Mouse (Mus musculus) lung, adult 18-20 months (tissue): Measurements from ENCODE around the gene Trpd52l3.
"Not testable (repeated sequence)": the region's sequence is repeated elsewhere in the genome, so short reads cannot be mapped to it uniquely, and the experiment has no call there.

Experiments
- DNase-seq, 2 experiments: peaks; one replicate each; pipeline ENCODE4 v3.0.0; 2022; ENCODE audit warnings: mixed read lengths in 2 of 2

The Trpd52l3 gene

DNA sequence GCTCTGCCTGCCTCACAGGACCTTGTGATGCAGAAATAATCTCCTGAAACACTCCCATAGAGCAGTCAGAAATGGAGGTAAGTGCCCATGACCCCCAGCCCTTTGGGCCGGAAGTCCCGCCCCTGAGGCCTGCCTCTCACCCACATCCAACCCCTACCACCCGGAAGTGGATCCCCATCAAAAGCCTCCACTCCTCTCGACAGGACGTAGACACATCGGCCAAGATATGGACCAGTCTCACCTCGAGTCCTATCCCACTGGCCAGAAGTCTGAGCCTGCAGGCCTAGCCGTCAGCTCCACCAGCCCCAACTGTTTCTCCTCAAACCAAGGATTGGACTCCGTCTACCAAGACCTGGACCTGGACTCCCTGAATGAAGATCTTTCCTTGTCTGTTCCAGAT lies at the start of gene Trpd52l3:
Gene Trpd52l3, plus strand, starts transcription at position 170 of the 400 bp plus-strand sequence.
- DNase-seq: no peak

- DNase-seq: no peak
Observed at GRCm38 (mm10) chr19:29953833-29954232, 49.8 kb upstream of the Trpd52l3 start.

DNA sequence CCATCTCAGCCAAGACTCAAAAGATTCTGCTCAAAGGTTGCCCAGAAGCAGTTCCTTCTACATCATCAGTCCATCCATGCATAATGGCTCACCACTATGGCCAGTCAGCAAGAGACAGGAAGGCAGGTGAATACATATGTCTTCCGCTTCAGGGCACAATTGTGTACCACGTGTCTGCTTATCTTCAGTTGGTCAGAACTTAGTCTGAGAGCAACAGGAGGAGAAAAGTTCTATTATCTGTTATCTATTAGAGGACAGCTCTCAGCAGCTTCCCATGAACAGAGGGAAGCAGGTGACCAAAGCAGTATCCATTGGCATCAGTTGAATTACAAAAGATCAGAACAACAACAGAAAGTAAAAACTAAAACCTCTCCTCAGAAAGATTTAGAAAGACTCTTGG lies 48.1 kb upstream of the Trpd52l3 start:
- DNase-seq: no peak

- DNase-seq: no peak
Observed at GRCm38 (mm10) chr19:29960906-29961305, 42.7 kb upstream of the Trpd52l3 start.

GRCm38 (mm10) chr19:29961842-29962241 lies 41.7 kb upstream of the Trpd52l3 start:
- DNase-seq: no peak

DNA sequence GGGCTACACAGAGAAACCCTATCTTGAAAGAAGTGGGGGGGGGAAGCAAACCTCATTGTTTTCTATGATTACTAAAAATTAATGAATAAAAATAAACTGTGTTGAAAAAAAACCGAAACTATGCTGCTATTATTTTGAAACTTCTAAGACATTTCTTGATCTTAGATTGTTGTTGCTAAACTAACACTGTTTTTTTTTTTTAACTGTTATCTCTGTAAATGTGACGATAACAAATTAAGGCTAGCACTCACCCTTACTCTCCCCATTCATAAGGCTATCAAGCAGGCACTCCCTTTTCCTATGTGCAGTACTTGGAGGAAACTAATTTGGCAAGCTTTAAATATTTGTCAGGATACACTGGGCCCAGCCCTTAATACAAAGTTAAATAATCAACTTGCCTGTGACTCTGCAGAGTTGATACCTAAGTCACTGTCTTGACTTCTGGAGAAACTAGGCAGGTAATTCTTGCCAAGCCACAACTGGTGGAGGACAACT lies 39.9 kb upstream of the Trpd52l3 start:
- no peak for DNase-seq

- DNase-seq: no peak
Observed at GRCm38 (mm10) chr19:29967960-29968359, 35.6 kb upstream of the Trpd52l3 start.

DNA sequence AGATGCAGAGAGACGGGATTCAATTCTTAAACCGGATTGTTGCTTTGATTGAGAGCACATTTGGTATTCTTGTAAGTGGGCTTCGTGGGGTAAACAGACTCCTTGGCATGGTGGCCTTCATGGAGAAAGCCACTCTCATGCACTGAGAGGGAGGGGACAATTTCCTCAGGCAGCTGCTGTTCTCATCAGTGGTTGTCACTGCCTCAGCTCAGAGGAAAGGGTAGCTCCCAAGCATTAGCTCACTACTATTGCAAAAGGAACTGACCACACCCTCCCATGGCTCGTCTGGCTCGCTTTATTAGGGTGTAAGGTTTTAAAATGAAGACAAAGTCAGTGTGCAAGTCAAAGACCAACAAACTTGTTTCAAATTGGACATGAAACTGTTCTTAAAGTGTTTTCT lies 30.2 kb upstream of the Trpd52l3 start:
- peak in 1 of 2 experiments; percentile 26 for DNase-seq

- peak in 1 of 2 experiments; percentile 21 for DNase-seq
Observed at GRCm38 (mm10) chr19:29978847-29979246, 24.7 kb upstream of the Trpd52l3 start.

DNA sequence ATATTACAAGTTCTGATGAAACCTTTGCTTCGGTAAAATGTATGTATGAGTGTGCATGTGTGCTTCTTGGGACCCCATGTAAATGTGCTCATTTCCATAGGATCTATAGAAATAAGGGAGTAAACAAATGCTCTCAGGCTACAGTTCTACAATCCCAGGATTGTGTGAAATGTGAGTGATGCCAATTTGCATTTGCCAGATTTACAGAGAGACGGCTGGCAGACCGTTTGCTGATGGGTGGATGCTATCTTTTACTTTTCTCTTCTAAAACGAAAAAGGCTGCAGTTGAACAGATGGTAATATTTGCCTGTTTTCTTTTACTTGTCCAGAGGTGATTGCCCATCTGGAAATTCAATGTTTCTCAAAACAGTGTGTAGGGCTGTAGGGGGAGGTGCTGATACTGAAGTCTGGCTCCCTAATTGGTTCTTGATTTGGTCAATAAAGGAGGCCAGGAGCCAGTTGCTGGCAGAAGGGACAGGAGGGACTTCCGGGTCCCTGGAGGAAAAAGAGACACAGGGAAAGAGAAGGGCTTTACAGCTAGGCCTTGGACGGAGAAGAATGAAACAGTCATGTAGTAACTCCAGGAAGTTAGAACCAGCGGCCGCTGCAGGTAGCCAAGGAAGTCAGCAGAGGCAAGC lies 24.0 kb upstream of the Trpd52l3 start:
- DNase-seq: no peak

DNA sequence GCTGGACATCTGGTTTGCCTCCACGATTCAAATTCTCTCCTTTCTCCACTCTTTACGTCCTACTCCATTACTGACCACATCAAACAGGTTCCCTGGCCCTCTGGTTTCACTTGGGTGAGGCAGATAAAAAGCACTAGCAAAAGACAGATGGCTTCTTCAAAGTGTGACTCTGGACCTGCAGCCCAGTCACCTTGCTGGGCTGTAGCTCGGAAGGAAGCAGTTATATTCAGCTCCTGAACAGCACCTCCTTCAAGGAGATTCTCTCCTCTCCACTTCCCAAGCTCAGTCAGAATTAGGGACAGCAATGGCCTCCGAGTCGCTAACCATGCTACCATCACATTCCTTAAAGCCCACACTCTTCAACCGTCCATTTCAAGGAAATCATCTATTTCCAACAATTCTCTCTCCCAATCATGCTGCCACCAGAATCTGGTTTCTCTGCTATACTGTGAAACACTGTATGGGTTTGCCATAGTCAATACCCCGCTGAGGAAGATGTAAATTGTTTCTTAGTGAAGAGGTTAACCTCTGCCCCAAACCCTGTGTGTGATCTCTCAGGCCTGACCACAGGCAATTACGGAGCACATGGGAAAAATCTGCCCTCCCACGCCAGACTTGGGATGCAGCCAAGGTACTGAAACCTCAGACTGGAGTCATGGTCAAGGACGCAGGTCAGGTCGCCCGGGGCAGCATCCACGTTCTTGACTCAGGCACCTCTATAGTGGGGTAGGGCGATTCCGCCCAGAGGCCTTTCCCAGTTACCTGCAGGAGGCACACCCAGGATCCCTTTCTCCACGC lies 19.2 kb upstream of the Trpd52l3 start:
- peak; percentile 13 to 31 for DNase-seq

DNA sequence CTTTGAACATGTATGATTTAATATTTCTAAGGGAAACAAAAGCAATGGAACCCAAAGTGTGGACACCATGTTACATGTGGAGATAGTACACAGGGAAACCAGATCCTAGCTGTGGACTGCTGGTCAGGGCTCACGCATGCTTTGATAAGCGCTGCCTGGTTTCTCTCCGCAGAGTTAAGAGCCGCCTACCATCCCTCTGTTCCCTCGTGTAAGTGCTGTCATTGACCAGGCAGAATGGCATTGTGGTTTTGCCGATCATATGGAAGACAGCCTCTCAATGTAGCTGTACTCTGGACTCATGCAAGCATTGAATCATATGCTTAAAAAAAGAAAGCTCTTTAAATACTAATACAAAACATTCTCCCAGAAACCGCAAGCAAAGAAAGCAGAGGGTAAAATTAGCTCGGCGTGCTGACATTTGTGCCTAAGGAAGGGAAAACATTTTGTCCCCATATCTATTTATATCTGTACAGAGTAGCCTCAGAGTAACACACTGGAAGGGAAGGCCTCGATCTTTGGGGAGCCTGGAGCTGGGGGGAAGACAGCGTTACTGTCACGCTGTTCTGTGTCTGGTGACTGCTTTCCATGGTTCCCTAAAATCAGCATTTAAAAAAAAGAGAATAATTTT lies 17.0 kb upstream of the Trpd52l3 start:
- no peak for DNase-seq

DNA sequence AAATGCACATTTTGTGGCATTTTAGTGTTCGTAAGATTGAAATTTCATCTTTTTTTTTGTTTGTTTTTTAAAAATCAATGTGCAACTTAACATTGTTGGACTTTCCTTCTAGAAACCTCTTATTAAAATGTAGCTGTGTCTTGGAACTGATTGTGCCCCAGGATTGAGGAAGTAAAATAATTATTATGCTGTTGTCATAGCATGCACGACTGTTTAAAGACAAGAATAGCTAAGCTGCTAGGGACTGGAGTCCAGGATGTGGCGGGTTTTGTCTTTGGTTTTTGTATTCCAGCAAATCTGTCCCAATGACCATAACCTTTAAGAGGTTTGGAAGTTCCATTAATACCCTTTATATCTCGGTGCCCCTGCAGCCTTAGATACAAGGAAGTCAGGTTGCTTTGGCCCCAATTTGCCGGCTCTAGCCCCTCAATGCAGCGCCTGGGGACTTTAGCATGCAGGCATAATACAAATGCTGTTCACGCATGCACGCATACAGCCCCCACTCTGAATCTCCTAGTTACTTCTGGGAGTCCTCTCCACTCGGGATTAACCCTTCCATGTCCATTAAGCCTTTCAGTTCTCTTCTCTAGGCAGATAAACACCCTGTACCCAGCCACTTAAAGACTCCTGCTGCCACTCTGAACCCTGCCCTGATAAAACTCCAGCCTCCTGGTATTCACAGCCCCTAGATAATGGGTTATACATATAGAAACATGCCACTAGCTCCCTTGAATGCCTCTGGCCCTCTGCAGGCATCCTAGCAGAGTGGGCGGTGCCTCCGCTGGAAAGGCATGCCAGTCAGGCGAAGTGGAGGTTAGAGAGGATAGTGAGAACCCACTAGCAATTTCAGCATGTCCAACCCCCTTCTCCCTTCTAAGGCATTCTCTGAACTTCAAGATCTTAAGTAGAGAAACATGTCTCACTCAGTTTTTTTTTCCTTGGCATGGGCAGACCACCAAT lies 2.9 kb upstream of the Trpd52l3 start:
- no peak for DNase-seq

- no peak for DNase-seq
Observed at GRCm38 (mm10) chr19:30001550-30001949, 2.0 kb upstream of the Trpd52l3 start.

DNA sequence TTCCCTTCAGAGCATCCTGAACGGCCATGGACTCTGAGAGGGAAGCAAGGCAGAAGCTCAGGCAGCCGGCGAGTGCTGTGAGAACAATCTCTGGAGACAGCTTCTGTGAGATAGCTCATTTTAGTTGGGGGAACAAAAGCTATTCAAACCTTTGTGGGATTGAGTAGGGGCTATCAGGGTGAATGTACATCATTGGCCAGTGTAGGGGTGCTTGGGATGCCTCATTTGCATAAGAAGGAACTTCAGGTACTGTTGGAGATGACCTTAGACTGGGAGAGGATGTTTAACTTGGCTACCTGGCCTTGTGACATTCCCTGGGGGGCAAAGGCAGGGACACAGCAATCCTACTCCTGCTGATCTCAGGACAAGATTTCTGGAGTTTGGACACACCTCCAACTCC lies 2.8 kb downstream of the Trpd52l3 start:
- no peak for DNase-seq

DNA sequence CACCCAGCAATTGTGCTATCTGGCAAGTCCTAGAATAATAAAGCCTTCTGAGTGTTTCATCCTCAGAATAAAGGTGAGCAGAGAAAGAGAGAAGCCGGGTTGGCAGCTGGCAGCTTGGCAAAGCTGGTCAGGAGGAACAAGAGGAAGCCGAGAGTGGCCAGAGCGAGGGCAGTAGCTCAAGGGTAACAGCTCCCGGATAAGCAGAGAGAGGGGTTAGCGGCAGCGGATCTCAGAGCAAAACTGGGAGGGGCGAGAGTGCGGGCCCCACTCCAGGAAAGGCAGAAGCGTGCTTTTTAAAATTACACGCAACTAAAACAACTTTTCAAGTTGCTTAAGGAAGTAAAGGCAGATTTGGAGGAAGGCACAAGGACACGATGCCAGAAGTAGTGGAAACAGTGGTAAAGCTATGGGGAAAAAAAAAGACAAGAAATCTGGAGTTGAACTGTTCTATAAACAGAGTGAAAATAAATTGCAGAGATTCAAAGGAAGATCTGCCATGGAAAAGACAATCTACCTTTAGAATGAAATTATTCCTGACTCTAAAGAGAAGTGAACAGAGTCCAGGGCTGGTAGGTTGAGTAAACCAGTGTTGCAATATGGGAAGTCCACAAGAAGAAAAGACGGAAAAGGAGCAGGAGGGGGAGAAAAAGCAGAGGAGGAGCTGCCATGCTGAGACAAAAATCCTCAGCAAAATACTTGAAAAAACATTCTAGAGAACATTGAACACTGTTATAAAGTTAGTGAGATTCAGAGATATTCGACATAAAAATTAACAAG lies 7.1 kb downstream of the Trpd52l3 start:
- DNase-seq: no peak

- no peak for DNase-seq
Observed at GRCm38 (mm10) chr19:30014331-30014730, 10.7 kb downstream of the Trpd52l3 start.

DNA sequence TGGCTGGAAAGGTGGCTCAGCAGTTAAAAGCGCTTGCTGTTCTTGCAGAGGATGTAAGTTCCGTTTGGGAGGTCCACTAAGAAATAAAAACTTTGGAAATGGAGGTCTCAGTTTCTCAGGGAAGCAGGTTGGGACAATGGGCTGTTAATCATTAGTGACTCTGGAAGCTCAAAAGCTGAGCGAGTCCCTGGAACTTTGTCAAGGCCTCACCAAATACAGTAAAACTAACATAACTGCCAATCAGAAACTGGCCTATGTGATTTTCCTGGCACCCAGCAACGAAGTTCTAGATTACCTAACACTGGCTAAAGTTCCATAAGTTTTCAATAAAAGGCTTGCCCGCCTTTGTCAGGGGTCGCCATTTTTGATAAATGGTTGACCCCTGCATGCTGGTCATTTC lies 12.6 kb downstream of the Trpd52l3 start:
- no peak for DNase-seq

GRCm38 (mm10) chr19:30023419-30023818 lies 19.8 kb downstream of the Trpd52l3 start:
- DNase-seq: not testable (repeated sequence)

DNA sequence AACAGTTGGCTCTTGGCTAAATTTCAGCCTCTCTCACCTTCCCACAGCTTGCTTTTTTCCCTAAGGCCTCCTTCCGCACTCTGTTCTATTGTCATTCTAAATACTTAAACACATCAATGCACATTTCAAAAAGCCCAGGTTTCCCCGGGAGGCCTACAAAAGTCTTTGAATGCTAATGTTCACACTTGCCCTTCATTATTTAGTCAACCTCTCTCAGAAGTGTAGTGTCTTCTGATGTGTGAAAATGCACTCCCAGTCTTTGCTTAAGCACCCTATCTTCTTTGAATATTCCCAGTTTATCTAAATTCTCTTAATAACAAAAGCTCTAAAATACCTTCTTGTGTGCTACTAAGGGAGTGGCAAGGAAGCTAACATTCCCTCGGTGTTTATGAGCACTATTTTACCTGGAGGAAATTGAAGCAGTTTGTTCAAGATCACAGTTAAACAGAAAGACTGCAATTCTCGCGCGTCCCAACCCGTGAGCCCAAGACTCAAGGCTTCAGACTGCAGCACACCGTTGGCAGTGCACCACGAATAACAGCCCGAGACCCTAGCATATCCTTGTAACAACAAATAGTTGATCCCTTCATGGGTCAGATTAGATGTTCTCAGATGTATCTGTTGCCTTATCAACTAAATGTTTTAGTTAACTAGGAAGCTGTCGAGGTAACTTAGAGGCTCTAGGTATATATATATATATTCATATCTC lies 25.6 kb downstream of the Trpd52l3 start:
- DNase-seq: no peak
